Mouse (Mus musculus) lung, postnatal 36 days (tissue): ENCODE data around the gene Plekha5.
A peak's percentile ranks its signal among the peaks of the same experiment; 100 is the strongest.

Experiments used
- DNase-seq: peaks from one replicate; pipeline ENCODE4 v3.0.0; 2022; ENCODE audit warnings: mixed read lengths

Gene Plekha5

GRCm38 (mm10) chr6:140620531-140621349 is 196.9 kb downstream of the Plekha5 start:
- DNase-seq = no peak

GRCm38 (mm10) chr6:140621622-140622021 is 197.8 kb downstream of the Plekha5 start:
- DNase-seq = no peak

GRCm38 (mm10) chr6:140622391-140623225 is 198.8 kb downstream of the Plekha5 start, which contains the start of gene Aebp2:
TSS of gene Aebp2 (plus strand) at chr6:140622663.
- no peak for DNase-seq

GRCm38 (mm10) chr6:140623226-140624095 is 199.6 kb downstream of the Plekha5 start:
- DNase-seq = peak; percentile 94

- peak; percentile 42 for DNase-seq
Measured at GRCm38 (mm10) chr6:140624096-140625051, 200.5 kb downstream of the Plekha5 start.

GRCm38 (mm10) chr6:140629176-140629859 is 205.5 kb downstream of the Plekha5 start:
- DNase-seq = no peak

- DNase-seq = no peak
Measured at GRCm38 (mm10) chr6:140630306-140630705, 206.5 kb downstream of the Plekha5 start.

- DNase-seq = no peak
Measured at GRCm38 (mm10) chr6:140633616-140634015, 209.8 kb downstream of the Plekha5 start.

- DNase-seq = no peak
Measured at GRCm38 (mm10) chr6:140636290-140636689, 212.4 kb downstream of the Plekha5 start.

- no peak for DNase-seq
Measured at GRCm38 (mm10) chr6:140642010-140642409, 218.2 kb downstream of the Plekha5 start.

- peak; percentile 43 for DNase-seq
Measured at GRCm38 (mm10) chr6:140642655-140643054, 218.8 kb downstream of the Plekha5 start.

GRCm38 (mm10) chr6:140645931-140646330 is 222.1 kb downstream of the Plekha5 start:
- DNase-seq = no peak
